Mouse (Mus musculus): ENCODE measurements around the gene Mpp3.

- TF ChIP-seq CTCF (IDR thresholded peaks at IDR 0.05; ENCODE audit: low read depth): no peak
- no peak for TF ChIP-seq EP300 (IDR thresholded peaks at IDR 0.05; ENCODE audit: low read depth)
Observed at GRCm38 (mm10) chr11:102037789-102038188, 9.5 kb upstream of the Mpp3 start.
